Mouse (Mus musculus): ENCODE data around the gene Sbds.

Sbds gene

DNA sequence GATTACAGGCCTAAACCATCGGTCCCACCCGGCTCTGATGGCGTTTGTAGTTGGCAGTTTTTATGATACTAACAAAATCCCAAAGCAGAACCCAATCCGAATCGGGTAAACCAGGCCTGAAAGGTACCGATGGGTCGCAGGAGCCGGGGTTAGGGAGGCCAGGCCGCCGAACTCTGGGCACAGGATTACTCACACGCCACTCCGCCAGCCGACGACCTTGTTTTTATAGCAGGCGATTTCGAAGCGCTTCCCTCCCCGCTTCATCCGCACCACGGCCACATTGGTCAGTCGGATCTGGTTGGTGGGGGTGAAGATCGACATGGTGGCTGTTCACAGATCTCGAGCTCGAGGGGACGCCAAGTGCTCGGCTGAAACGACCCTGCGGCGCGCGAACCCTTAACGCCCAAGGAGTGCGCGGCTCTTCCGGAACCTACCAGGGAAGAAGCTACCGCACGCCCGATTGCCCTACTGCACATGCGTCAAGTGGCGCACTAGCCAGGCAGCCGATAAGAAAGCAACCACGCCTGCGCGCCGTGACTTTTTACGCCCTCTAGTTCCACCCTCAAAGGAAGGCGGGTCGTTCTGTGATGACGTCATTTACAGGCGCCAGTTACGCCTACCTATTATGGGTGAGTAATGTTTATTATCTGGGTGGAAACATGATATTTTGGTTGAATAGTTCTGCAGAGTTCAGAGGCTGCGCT is at the start of gene Sbds, which contains the start of gene Tyw1:
Gene Sbds, minus strand, starts transcription at position 514 of the 704 bp plus-strand sequence.
Gene Tyw1, plus strand, starts transcription at position 603 of the 704 bp plus-strand sequence.
- peak; percentile 100 for DNase-seq (ENCODE audit: low read depth)

DNA sequence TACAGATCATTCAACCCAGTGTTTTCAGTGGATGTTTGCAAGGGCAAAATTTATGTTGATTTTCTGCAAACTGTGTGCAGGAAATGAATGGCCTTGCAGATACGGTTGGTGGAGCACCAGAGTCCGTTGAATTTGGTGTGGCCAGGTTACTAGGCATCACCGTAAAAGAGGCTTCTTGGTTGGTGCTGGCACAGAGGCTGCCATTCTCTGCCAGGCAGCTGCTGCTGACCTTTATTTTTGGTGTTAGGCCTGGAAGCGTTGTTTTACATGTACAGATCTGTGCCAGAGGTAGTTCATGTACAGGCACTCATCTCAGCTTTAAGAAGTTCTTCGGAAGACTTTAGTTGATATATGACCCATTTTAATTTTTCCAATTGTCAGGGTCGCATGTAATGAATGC is 48.3 kb upstream of the Sbds start:
- no peak for DNase-seq (ENCODE audit: low read depth)

DNA sequence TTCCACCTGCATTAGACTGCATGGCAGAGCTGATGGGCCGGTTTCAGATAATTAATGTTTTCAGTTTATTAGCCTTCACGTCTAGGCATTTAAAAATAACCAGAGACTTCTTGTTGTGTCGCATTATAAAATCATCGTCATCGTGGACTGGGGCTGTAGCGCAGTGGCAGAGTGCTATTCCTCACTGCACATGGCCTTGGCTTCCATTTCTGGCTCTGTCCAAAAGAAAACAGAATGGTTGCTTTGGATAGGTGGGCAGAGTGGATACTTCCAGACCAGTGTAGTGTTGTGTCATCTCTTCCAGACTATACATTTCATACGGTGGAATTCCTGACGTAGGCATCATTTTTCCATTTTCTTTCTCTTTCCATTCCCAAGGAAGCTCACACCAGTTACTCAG is 44.2 kb upstream of the Sbds start:
- DNase-seq (ENCODE audit: low read depth): no peak

DNA sequence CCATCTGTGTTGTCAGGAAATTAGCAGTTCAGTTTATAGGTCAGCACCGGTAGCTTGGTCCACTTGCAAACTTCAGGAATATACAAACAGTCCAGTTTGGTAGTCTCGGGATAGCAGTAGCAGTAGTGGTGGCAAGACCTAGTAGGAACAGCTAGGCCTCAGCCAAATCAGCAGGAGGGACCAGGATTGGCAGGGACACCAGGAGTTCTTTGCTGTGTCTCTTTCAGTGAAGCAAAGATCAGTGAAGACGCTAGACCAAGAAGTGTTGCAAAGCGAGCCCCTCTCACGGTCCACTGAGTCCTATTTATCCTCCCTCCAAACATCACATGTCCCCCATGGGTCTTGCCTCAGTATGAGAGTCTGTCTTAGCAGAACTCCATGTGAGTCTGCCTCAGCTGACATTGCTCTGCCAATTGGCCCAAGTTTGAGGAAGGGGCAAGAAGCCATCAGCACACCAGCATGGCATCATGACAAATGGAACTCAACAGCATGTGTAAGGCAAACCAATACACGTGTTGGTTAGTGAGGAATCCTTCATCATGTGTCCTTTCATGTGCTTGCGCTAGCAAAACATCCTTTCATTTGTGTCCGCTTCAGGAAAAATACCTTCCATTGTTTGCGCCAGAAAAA is 43.6 kb upstream of the Sbds start:
- DNase-seq (ENCODE audit: low read depth): no peak

DNA sequence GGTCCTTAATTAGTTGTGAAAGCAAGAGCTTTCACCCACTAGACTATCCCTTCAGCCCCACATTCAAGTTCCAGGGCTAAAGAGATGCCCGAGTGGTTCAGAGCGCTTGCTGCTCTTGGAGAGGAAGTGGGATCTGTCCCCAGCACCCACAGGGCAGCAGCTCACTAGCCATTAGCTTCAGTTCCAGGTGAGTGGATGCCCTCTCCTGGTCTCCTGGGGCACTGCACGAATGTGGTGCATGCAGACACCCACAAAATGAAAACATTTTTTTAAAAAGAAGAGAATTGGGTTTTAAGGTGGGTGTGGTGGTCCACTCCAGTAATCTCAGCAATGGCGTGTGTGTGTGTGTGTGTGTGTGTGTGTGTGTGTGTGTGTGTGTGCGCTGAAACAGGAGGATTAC is 40.7 kb upstream of the Sbds start:
- DNase-seq (ENCODE audit: low read depth): no peak

DNA sequence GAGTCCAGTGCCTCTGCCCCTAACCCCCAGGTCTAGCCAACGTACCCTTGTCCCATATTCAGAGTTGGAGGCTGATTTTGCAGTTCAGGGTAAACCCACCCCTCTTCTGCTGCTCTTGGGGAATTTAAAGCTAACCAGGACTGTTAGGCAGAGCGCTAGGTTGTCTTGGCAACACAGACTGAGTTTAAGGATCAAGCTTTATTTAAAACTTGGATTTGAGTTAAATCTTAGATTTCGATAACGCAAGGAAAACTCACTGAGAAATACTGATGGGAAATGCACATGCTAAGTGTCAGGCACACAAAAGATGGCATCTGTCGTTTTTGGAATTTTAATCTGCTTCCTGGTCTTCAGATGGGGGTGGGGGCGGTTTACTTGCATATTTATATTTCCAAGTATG is 39.3 kb upstream of the Sbds start:
- no peak for DNase-seq (ENCODE audit: low read depth)

DNA sequence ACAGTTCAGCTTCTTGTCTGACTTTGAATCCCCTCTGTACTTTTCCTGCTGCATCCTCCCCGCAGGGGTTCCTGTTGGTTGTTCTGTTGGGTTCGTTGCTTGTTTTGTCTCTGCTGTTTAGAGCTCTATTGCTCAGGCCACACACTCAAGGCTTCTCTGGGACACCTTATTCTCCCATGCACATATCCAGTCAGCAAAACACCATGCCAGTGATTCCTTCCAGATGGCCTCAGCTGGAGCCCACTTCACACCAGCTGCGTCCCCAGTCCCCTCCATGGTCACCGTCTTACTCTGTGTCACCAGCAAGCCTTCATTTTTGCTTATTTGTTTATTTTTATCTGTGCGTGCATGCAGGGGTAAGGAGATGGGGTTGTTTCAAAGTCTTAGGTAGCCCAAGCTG is 38.6 kb upstream of the Sbds start:
- DNase-seq (ENCODE audit: low read depth): no peak

DNA sequence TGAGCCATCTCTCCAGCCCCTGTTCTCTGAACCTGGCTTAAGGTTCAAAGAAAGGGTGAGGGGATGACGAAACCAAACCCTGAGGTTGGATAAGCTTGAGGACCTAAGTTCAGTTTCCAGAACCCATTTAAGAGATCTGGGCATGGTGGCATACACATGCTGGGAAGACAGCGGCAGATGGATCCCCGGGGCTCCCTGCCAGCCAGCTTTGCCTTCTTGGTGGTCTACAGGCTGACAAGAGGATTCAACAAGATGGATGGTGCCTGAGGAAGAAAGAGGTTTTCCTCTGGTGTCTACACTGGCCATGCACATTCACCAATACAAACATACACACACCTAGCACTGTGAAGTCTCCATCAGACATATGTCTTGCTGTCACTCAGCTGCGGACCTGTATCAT is 37.6 kb upstream of the Sbds start:
- DNase-seq (ENCODE audit: low read depth): no peak

DNA sequence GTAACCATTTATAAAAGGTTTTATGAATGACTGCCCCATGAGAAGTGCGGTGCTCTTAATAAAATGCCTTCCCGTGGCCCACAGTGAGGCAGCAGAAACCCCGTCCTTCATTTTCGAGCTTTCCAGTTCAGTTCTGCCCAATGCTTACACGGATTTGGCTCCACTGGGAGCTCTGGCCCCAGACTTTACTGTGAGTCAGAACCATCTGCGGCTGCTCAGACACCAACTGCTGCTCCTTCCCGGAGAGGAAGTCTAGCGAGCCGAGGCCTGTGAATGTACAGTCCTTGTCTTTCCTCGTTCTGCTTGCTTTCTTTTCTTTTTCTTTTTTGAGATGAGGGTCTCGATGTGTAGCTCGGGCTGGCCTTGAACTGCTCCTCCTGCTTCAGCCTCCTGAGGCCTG is 35.4 kb upstream of the Sbds start:
- no peak for DNase-seq (ENCODE audit: low read depth)

DNA sequence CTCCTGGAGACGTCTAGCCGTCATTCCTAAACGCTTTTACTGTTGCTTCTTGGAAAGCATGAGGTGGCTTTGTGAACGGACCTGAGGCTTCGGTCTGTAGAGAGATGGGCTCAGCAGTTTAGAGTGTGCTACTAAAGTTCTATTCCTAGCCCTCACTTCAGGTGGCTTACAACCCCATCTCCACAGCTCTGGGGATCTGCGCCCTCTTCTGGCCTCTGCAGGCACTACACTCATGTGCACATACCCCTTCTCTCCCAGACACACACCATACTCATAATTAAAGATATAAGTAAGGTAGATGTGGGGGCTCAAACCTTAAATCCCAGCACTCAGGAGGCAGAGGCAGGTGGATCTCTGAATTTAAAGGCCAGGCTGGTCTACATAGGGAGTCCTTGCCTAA is 34.9 kb upstream of the Sbds start:
- DNase-seq (ENCODE audit: low read depth): no peak

DNA sequence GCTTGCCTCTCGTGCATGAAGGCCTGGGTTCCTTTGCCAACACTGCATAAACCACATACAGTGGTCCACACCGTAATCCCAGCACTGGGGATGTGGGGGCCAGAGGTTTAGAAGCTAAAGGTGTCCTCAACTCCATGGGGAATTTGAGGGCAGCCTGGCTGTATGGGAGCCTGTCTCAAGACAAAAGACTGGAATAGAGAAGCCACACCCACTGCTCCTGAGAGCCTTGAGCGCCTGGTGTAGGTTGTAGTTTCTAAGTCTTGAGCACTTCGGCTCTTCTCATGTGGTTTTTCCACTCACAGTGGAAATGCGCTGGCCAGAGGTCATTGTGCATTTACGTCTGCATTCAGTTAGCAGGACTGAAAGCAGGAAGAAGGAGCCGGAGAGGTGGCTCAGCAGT is 32.8 kb upstream of the Sbds start:
- no peak for DNase-seq (ENCODE audit: low read depth)

DNA sequence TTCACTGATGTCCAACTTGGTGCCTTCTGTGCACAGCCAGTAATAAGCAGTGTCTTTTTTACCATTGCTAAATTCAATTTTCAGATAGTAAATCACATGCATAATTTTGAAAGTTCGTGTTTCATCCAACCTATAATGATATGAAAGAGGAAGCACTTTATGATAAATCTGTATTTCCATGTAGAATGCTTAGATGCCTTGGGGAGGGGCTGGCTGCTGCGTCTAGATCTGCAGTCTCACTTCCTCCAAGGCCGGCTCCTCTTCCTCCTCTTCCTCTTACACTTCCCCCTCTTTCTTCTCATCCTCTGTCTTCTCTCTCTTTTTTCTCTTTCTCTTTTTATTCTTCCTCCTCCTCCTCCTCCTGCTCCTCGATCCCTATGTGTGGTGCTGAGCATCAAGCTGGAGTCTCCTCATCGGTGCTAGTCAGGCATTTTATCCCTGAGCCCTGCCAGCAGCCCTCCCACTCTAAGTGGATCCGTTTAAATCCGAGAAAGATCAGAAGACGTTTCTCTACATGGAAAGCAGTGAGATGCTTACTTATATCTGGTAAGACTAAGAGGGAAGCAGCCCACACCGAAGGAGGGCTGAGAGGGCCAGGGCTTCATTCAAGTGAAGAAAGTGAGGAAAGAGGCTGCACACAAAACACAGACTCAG is 27.9 kb upstream of the Sbds start:
- no peak for DNase-seq (ENCODE audit: low read depth)

DNA sequence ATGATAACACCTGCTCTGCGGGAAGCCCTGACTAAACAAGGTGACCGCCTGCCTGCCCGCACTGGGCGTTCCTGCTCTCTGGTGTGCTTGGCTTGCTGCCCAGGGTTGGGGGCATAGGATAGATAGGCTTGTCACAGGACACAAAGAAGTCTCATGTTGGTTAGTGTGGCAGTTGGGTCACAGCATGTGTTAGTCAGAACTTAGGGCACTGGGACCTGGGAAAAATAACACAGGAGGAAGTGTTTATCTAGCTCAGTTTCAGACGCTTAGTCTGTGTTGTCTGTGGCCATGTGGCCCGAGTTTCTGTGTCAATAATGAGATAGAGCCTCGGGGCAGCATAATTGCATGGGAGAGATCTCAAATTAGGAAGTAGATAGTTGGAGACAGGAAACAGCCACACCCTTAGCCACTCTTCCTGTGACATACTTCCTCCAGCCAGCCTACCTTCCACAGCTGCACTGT is 22.7 kb upstream of the Sbds start:
- DNase-seq (ENCODE audit: low read depth): no peak

DNA sequence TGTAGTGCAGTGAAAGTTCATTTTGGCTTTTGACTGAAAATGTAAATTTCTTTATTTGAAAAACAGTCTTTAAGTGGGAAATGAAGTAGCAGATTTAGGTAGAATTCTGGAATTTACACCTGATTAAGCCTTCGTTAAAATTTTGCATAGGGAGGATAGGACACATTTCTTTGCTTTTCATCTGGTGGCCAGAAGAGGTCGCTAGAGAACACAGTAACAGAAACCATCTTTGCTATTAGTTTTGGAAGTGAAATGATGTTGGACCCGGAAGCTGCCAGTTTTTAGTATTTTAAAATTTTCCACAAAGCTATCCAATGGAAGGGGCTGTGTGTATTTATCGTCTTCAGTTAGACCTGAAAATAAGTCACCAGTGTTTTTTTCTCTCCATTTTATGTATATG is 20.2 kb upstream of the Sbds start:
- DNase-seq (ENCODE audit: low read depth): no peak

DNA sequence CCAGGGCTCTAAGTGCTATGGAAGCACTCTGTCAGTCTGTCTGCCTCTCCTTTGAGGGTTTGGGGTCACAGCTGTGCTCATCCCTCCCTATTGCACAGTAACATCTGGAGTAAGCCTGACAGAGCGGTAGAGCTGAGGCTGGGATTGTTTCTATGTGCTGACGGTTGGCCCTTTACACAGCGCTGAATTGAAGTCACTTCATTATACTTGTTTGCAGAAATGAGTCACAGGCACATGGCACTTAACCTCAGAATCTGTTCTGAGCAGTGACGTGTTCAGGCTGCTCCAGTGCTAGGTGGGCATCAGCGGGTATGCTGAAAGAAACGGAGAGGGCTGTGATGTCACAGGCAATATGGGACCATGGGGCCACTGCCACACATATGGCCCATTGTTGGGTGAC is 17.7 kb upstream of the Sbds start:
- no peak for DNase-seq (ENCODE audit: low read depth)

DNA sequence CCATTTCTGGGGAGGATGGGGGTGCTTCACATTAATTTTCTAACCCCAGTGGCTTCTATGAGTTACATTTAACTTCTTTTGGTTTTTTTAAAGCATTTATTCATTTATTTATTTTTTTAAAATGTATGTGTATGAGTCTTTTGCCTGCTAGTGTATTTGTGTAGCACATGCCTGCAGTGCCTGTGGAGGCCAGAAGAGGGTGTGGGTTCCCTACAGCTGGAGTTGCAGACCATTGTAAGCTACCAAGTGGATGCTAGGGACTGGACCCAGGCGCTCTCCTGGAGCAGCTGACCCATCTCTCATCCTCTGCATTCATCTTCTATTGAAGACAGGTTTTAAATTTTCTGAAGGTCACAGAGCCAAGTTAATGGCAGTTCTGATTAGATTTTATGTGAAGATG is 17.0 kb upstream of the Sbds start:
- DNase-seq (ENCODE audit: low read depth): no peak

DNA sequence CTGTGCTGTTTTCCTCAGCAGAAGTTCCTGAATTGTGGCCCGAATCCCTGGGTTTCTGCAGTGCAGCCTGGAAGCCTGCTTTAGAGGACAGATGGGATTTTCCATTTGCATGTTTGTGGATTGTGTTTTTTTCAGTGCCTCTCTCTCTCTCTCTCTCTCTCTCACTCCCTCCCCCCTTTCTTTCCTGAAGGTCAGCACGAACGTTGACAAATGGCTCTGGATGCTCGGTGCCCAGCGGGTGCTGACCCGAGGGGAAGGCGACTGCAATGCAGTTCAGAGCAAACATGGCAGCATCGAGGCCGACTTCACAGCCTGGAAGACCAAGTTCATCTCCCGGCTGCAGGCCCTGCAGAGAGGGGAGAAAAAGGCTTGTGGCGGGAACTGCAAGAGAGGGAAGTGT is 13.6 kb upstream of the Sbds start:
- DNase-seq (ENCODE audit: low read depth): no peak

DNA sequence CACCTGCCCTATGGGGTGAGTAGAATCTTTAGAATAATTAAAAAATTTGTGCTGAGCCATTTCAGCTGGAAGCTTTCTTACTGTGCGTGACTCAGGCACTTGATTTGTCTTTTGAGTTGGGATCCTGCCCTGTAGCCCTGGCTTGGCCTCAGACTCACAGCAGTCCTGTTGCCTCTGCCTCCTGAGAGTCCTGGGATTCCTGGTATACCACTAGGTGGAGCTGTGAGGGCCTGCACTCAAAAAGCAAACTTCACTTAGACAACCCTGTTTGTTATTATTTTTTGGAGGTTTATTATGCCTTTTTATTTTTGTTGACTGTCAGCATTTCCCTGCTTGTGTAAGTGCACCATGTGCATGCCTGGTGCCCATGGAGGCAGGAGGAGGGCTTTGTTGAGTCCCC is 12.0 kb upstream of the Sbds start:
- DNase-seq (ENCODE audit: low read depth): no peak

DNA sequence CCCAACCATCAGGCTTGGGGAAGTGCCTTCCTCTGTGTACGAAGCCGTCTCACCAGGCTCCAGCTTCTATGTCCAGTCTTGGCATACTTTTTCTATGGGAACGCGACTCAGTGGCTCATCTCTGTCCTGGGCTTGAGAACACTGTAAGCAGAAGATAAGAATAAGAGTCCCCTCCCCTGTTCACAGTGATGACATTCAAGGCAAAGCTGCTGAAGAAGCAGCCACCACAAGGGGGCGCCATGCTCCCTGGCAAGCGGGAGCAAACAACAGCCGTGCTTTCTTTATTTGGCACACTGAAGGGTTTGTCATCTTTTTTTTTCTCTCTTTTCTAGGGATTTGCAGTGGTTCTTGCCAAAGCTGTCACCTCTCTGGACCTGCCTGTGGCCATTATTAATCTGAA is 11.3 kb upstream of the Sbds start:
- DNase-seq (ENCODE audit: low read depth): peak; percentile 76

DNA sequence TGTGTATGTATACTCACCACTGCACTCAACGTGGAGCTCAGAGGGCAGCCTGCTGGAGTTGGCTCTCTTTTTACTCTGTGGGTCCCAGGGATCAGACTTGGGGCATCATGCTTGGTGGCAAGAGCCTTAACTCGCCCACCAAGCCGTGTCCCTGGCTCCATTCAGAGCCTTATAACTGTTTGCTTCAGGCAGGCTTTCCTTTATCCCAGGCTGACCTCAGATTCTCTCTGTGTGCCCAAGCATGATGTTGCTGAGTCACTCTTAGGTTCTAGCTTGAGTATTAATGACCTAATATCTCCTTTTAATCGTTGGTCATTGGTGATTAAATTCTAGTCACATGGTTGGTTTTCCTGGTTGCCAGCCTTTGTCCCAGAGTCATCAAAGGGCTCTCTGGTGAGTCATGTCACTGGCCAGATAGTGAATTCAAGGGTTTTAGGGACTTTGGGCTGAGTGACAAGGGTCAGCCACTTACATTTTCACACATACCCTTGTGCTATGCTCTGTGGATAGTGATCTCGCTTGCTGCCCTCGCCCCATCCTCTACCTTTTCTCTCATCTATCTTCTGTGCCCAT is 9.2 kb upstream of the Sbds start:
- no peak for DNase-seq (ENCODE audit: low read depth)

DNA sequence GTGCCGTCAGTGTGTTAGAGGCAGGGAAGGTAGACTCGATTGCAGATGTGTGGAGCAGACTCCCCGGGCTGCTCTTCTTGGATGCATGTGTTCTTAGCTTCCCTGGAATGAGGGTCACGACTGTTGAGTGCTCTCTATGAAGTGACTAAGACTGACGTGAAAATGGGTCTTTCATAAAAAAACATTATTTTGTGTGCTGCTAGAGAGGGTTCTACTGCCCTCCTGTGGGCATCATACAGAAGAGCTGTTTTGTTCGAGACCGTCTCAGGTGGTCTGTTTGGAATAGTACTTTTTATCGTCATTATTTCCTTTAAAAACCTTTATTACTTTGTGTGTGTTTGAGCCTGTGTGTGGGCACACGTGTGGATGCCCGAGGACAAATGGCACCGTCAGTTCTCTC is 8.1 kb upstream of the Sbds start:
- DNase-seq (ENCODE audit: low read depth): no peak

DNA sequence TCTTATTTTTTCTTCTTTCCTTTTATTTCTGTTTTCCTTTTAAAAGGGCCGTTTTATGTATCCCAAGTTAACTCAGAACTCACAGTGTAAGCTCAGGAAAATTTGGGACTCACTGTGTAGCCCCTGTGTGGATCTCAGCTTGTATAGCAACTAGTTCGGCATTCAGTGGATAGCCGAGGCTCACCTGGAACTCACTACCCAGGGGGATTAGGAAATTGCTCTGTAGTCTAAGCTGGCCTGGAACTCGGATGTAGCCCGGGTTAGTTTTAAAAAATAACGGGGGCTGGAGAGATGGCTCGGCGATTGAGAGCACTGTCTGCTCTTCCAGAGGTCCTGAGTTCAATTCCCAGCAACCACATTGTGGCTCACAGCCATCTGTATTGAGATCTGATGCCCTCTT is 2.0 kb upstream of the Sbds start:
- no peak for DNase-seq (ENCODE audit: low read depth)

DNA sequence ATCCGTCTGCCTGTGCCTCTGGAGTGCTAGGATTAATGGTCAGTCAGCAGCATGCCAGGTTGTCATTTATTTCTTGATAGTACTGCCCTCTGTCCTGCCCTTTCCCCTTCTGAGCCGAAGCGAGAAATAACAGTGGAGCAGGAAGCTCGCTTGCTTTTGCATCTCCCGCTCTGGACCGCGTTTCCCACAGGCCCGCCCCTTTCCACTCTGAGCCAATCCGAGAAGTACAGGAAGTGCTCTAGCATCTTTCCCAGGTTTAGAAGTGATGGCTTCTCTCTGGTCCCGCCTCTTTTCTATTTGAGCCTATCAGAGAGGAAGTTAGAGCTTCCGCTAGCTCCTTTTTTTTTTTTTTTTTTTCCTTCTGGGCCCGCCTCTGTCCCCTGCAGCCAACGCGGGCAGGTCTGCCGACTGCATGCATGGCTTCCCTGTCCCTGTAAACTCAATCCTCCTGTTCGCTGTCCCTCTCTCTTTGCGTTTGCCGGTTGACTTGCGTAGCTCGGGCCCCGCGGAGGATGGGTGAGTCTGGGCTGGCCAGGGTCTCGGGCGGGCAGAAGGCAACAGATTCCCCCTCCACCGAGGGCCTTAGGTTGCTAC is 1.4 kb upstream of the Sbds start:
- peak; percentile 96 for DNase-seq (ENCODE audit: low read depth)

Measured in c-Kit-positive CD71-positive TER-119-negative erythroid progenitor cells, embryonic 14.5 days (primary cell).